ENCODE assay signal across 10 mouse cellular contexts in the genomic region with DNA sequence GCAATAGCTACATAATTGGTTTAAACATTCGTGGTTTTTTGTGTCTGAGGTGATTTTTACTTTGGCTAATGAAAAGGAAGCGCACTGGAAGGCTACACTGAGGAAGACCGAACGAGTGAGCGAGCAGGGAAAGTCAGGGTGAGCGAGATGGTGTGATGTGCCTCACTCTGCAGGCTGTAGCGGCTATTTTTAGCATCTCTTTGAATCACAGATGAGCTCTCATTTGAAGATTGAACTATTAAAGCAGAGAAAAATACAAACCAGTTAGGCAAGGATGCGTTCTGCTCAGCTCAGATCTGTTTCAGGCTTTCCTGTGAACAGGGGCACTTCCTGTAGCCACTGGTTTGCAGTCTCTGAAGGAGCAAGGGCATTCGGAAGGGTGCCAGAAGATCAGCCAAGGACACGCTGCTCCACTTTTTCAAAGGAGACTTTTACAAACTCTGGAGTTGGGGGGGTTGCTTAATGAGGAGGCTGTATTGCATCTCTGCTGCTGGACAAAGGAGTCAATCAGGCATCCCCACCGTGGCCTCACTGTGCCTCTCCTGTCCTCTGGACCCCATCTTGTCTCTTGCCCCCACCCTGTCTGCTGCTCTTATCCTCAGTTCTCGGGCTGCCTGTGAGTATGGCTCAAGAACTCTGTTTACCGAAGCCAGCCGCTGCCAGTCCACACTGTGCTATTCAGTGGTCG. TPM values are rescaled to one million over a fixed set of nuclear protein-coding genes. Genes with fewer than 3 reads are reported as not detected.
DNase-seq lines count a peak whose midpoint lies in the region; ATAC-seq lines count a peak whose summit lies in the region.
"Had no signal": no experiment of that assay in that cellular context is flagged by ENCODE, and none has a peak within 500 bp of the region (broad histone marks: within the 10 kb centered on the region; RNA-seq: fewer than 3 reads in every experiment).

No protein-coding gene starts in this region.

- H3K27me3 ChIP-seq in hindbrain, embryonic 10.5 days (ENCODE audit: insufficient read depth, poor library complexity, severe bottlenecking): no peaks in the 10 kb centered on the region
- H3K27me3 ChIP-seq: Patski had no signal

- intact Hi-C loops in left cerebral cortex, postnatal 10 days (cut with DNase I): loop anchor here (10.0 kb wide), 1 partner anchor 78 kb away; no protein-coding TSS in a partner anchor

- ATAC-seq in erythroblast, adult 5-6 weeks (replicated peaks; ENCODE audit: low FRiP score, poor library complexity, severe bottlenecking): no peak
- ATAC-seq: Patski had no signal

- H3K4me3 ChIP-seq in hindbrain, embryonic 10.5 days: no peak overlapping the region
- H3K4me3 ChIP-seq: erythroblast, embryonic 14.5 days had no signal

- peak; percentile 54 for DNase-seq in ovary, adult 18-20 months (ENCODE audit: low spot score)
- DNase-seq in ovary, postnatal 10 days (ENCODE audit: low spot score): no peak
- no peak for DNase-seq in hindbrain, embryonic 10.5 days (ENCODE audit: low spot score)
- peak; percentile 76 to 78 for DNase-seq in left cerebral cortex, postnatal 10 days (ENCODE audit: extremely low spot score in 1 of 2, low spot score in 2 of 2)
- DNase-seq in ovary, postnatal 36 days (ENCODE audit: low spot score): peak; percentile 35
- no peak for DNase-seq in c-Kit-positive CD71-positive TER-119-positive erythroid progenitor cells, embryonic 14.5 days (ENCODE audit: low spot score)
- no peak for DNase-seq in gastrocnemius, postnatal 25 days

- H3K9me3 ChIP-seq in hindbrain, embryonic 10.5 days: no peaks in the 10 kb centered on the region

- H3K27ac ChIP-seq in hindbrain, embryonic 10.5 days: peak overlapping the region; percentile 71; the same call in 1 of the 2 replicates

- H3K4me1 ChIP-seq in hindbrain, embryonic 10.5 days (replicated peaks): peaks cover 74% of the 10 kb centered on the region

- no peaks in the 10 kb centered on the region for H3K36me3 ChIP-seq in hindbrain, embryonic 10.5 days

- 69% methylated on average over 15 of the region's 15 CpGs for WGBS in hindbrain, embryonic 10.5 days

RNA-seq across cellular contexts. Expression of a gene that starts 28.1 kb away (rescaled TPM):
- polyA plus RNA-seq in hindbrain, embryonic 10.5 days (2016; fragmentation: Nextera tagmentation; extraction: Ambion mirVana): 13.1 and 16.7 TPM in 2 replicates
- 10 to 100 TPM; 72.6 to 78.6 TPM for total RNA-seq in left cerebral cortex, postnatal 10 days (2021)
- total RNA-seq in erythroblast, adult 5-6 weeks (2015; ENCODE audit: low replicate concordance): not detected in 2 replicates
- total RNA-seq in erythroblast, adult 5-6 weeks (2017; ENCODE audit: low replicate concordance): not detected in 2 replicates
- total RNA-seq in gastrocnemius, postnatal 25 days (2021): under 1 TPM; 0.77 to 0.99 TPM
- polyA plus RNA-seq: erythroblast, embryonic 14.5 days had no signal

Comparison
In these comparisons a context has a peak if more than half of its experiments do, and no peak if none do; other contexts are left out.
1. DNase-seq: peak in ovary, adult 18-20 months (single experiment), left cerebral cortex, postnatal 10 days (2 of 2) and ovary, postnatal 36 days (single experiment); none in ovary, postnatal 10 days (single experiment), hindbrain, embryonic 10.5 days (single experiment), c-Kit-positive CD71-positive TER-119-positive erythroid progenitor cells, embryonic 14.5 days (single experiment) and gastrocnemius, postnatal 25 days (single experiment).
2. RNA of a gene that starts 28.1 kb away (total RNA-seq): 72.6 to 78.6 TPM in left cerebral cortex, postnatal 10 days; 0.77 to 0.99 TPM in gastrocnemius, postnatal 25 days and not detected in erythroblast, adult 5-6 weeks; every median in the first group is over 10 times any median in the second.